Mouse (Mus musculus): ENCODE measurements at regions not wholly inside any gene's neighbourhood (a gene's known extent, or its start where the extent isn't known, plus 50 kb on each side); places are given as distances from the start of the nearest gene placed in this dataset.

- no peaks in the 10 kb centered on the region for H3K27me3 ChIP-seq (ENCODE audit: control insufficient read depth, insufficient read depth, low read length, poor library complexity, severe bottlenecking)
- DNase-seq (ENCODE audit: low read depth, low spot score): no peak
- H3K36me3 ChIP-seq (ENCODE audit: control insufficient read depth, insufficient read depth, low read length, poor library complexity, severe bottlenecking): no peaks in the 10 kb centered on the region
Observed at GRCm38 (mm10) chr5:75761459-75762310, 187.0 kb downstream of the Kit start.

GRCm38 (mm10) chr5:75756168-75756567, 181.5 kb downstream of the Kit start:
- Histone ChIP-seq H3K27me3 (ENCODE audit: control insufficient read depth, insufficient read depth, low read length, poor library complexity, severe bottlenecking) (no peaks in the 10 kb centered on the region), H3K36me3 (ENCODE audit: control insufficient read depth, insufficient read depth, low read length, poor library complexity, severe bottlenecking) (no peaks in the 10 kb centered on the region)
- no peak for DNase-seq (ENCODE audit: low read depth, low spot score)

GRCm38 (mm10) chr5:75754356-75754755, 179.6 kb downstream of the Kit start:
- Histone ChIP-seq H3K27me3 (ENCODE audit: control insufficient read depth, insufficient read depth, low read length, poor library complexity, severe bottlenecking) (no peaks in the 10 kb centered on the region), H3K36me3 (ENCODE audit: control insufficient read depth, insufficient read depth, low read length, poor library complexity, severe bottlenecking) (no peaks in the 10 kb centered on the region)
- DNase-seq (ENCODE audit: low read depth, low spot score): no peak

- no peak for DNase-seq (ENCODE audit: low read depth, low spot score)
- H3K36me3 ChIP-seq (ENCODE audit: control insufficient read depth, insufficient read depth, low read length, poor library complexity, severe bottlenecking): no peaks in the 10 kb centered on the region
- no peaks in the 10 kb centered on the region for H3K27me3 ChIP-seq (ENCODE audit: control insufficient read depth, insufficient read depth, low read length, poor library complexity, severe bottlenecking)
Observed at GRCm38 (mm10) chr5:75745311-75745710, 170.6 kb downstream of the Kit start.

GRCm38 (mm10) chr5:75744475-75745045, 169.8 kb downstream of the Kit start:
- Histone ChIP-seq H3K36me3 (ENCODE audit: control insufficient read depth, insufficient read depth, low read length, poor library complexity, severe bottlenecking) (no peaks in the 10 kb centered on the region), H3K27me3 (ENCODE audit: control insufficient read depth, insufficient read depth, low read length, poor library complexity, severe bottlenecking) (no peaks in the 10 kb centered on the region)
- DNase-seq (ENCODE audit: low read depth, low spot score): no peak

GRCm38 (mm10) chr5:75739336-75739735, 164.6 kb downstream of the Kit start:
- no peak for DNase-seq (ENCODE audit: low read depth, low spot score)
- Histone ChIP-seq H3K36me3 (ENCODE audit: control insufficient read depth, insufficient read depth, low read length, poor library complexity, severe bottlenecking) (no peaks in the 10 kb centered on the region), H3K27me3 (ENCODE audit: control insufficient read depth, insufficient read depth, low read length, poor library complexity, severe bottlenecking) (no peaks in the 10 kb centered on the region)

GRCm38 (mm10) chr5:75738445-75738844, 163.7 kb downstream of the Kit start:
- Histone ChIP-seq H3K36me3 (ENCODE audit: control insufficient read depth, insufficient read depth, low read length, poor library complexity, severe bottlenecking) (no peaks in the 10 kb centered on the region), H3K27me3 (ENCODE audit: control insufficient read depth, insufficient read depth, low read length, poor library complexity, severe bottlenecking) (no peaks in the 10 kb centered on the region)
- DNase-seq (ENCODE audit: low read depth, low spot score): no peak

- Histone ChIP-seq H3K27me3 (ENCODE audit: control insufficient read depth, insufficient read depth, low read length, poor library complexity, severe bottlenecking) (no peaks in the 10 kb centered on the region), H3K36me3 (ENCODE audit: control insufficient read depth, insufficient read depth, low read length, poor library complexity, severe bottlenecking) (no peaks in the 10 kb centered on the region)
- no peak for DNase-seq (ENCODE audit: low read depth, low spot score)
Observed at GRCm38 (mm10) chr5:75737752-75738151, 163.0 kb downstream of the Kit start.

GRCm38 (mm10) chr5:75736318-75736717, 161.6 kb downstream of the Kit start:
- H3K27me3 ChIP-seq (ENCODE audit: control insufficient read depth, insufficient read depth, low read length, poor library complexity, severe bottlenecking): no peaks in the 10 kb centered on the region
- DNase-seq (ENCODE audit: low read depth, low spot score): peak; percentile 3
- no peaks in the 10 kb centered on the region for H3K36me3 ChIP-seq (ENCODE audit: control insufficient read depth, insufficient read depth, low read length, poor library complexity, severe bottlenecking)

GRCm38 (mm10) chr5:75734508-75734907, 159.8 kb downstream of the Kit start:
- Histone ChIP-seq H3K27me3 (ENCODE audit: control insufficient read depth, insufficient read depth, low read length, poor library complexity, severe bottlenecking) (no peaks in the 10 kb centered on the region), H3K36me3 (ENCODE audit: control insufficient read depth, insufficient read depth, low read length, poor library complexity, severe bottlenecking) (no peaks in the 10 kb centered on the region)
- DNase-seq (ENCODE audit: low read depth, low spot score): no peak

GRCm38 (mm10) chr5:75734043-75734442, 159.3 kb downstream of the Kit start:
- Histone ChIP-seq H3K27me3 (ENCODE audit: control insufficient read depth, insufficient read depth, low read length, poor library complexity, severe bottlenecking) (no peaks in the 10 kb centered on the region), H3K36me3 (ENCODE audit: control insufficient read depth, insufficient read depth, low read length, poor library complexity, severe bottlenecking) (no peaks in the 10 kb centered on the region)
- DNase-seq (ENCODE audit: low read depth, low spot score): no peak

GRCm38 (mm10) chr5:75731236-75731635, 156.5 kb downstream of the Kit start:
- Histone ChIP-seq H3K36me3 (ENCODE audit: control insufficient read depth, insufficient read depth, low read length, poor library complexity, severe bottlenecking) (no peaks in the 10 kb centered on the region), H3K27me3 (ENCODE audit: control insufficient read depth, insufficient read depth, low read length, poor library complexity, severe bottlenecking) (no peaks in the 10 kb centered on the region)
- DNase-seq (ENCODE audit: low read depth, low spot score): no peak

- Histone ChIP-seq H3K27me3 (ENCODE audit: control insufficient read depth, insufficient read depth, low read length, poor library complexity, severe bottlenecking) (no peaks in the 10 kb centered on the region), H3K36me3 (ENCODE audit: control insufficient read depth, insufficient read depth, low read length, poor library complexity, severe bottlenecking) (no peaks in the 10 kb centered on the region)
- DNase-seq (ENCODE audit: low read depth, low spot score): no peak
Observed at GRCm38 (mm10) chr5:75730698-75731097, 156.0 kb downstream of the Kit start.

- Histone ChIP-seq H3K36me3 (ENCODE audit: control insufficient read depth, insufficient read depth, low read length, poor library complexity, severe bottlenecking) (no peaks in the 10 kb centered on the region), H3K27me3 (ENCODE audit: control insufficient read depth, insufficient read depth, low read length, poor library complexity, severe bottlenecking) (no peaks in the 10 kb centered on the region)
- no peak for DNase-seq (ENCODE audit: low read depth, low spot score)
Observed at GRCm38 (mm10) chr5:75721291-75721690, 146.6 kb downstream of the Kit start.

GRCm38 (mm10) chr5:75720091-75720940, 145.6 kb downstream of the Kit start:
- no peak for DNase-seq (ENCODE audit: low read depth, low spot score)
- H3K36me3 ChIP-seq (ENCODE audit: control insufficient read depth, insufficient read depth, low read length, poor library complexity, severe bottlenecking): no peaks in the 10 kb centered on the region
- H3K27me3 ChIP-seq (ENCODE audit: control insufficient read depth, insufficient read depth, low read length, poor library complexity, severe bottlenecking): no peaks in the 10 kb centered on the region

Data from splenic B cell, adult 2 months (primary cell).